23 mouse cellular contexts compared by ENCODE assay signal in genomic region chr11:115629734-115630531, GRCm38 (mm10). TPM values are rescaled to one million over a fixed set of nuclear protein-coding genes. Genes with fewer than 3 reads are reported as not detected.
A peak's percentile ranks its signal among the peaks of the same experiment; 100 is the strongest.
DNase-seq lines count a peak whose midpoint lies in the region; ATAC-seq and TF ChIP-seq lines count a peak whose summit lies in the region.
"Had no signal": no experiment of that assay in that cellular context is flagged by ENCODE, and none has a peak within 500 bp of the region (broad histone marks: within the 10 kb centered on the region; RNA-seq: fewer than 3 reads in every experiment).

No protein-coding gene starts in this region.

- H3K9ac ChIP-seq in liver, postnatal 0 days (replicated peaks): no peak overlapping the region
- H3K9ac ChIP-seq in liver, embryonic 12.5 days: no peak overlapping the region
- H3K9ac ChIP-seq in ES-E14 (ENCODE audit: insufficient read depth, low read depth, low read length, poor library complexity, severe bottlenecking): peak overlapping the region; percentile 21; the same call in 1 of the 2 replicates
- H3K9ac ChIP-seq: heart, embryonic 13.5 days; hindbrain, embryonic 14.5 days had no signal

- no peaks in the 10 kb centered on the region for H3K36me3 ChIP-seq in liver, postnatal 0 days (replicated peaks; ENCODE audit: insufficient read depth, low read length)
- H3K36me3 ChIP-seq in liver, embryonic 12.5 days: peaks cover 4% of the 10 kb centered on the region; the same call in 1 of the 2 replicates
- no peaks in the 10 kb centered on the region for H3K36me3 ChIP-seq in ES-E14 (ENCODE audit: control insufficient read depth, insufficient read depth, low read length, poor library complexity, severe bottlenecking)
- H3K36me3 ChIP-seq in small intestine, adult 2 months (ENCODE audit: control insufficient read depth, insufficient read depth, low read length): no peaks in the 10 kb centered on the region
- H3K36me3 ChIP-seq: forebrain, embryonic 10.5 days; heart, embryonic 13.5 days had no signal

- no peak overlapping the region for H3K4me3 ChIP-seq in liver, postnatal 0 days (ENCODE audit: low read depth, low read length)
- no peak overlapping the region for H3K4me3 ChIP-seq in liver, embryonic 12.5 days
- H3K4me3 ChIP-seq in ES-E14 (ENCODE audit: insufficient read depth in 1 of 2, low read depth in 1 of 2, low read length in 2 of 2, poor library complexity in 1 of 2, severe bottlenecking in 1 of 2): no peak overlapping the region
- no peak overlapping the region for H3K4me3 ChIP-seq in small intestine, adult 2 months (ENCODE audit: low read depth, low read length)
- H3K4me3 ChIP-seq: embryonic facial prominence, embryonic 10.5 days; forebrain, embryonic 10.5 days; heart, embryonic 13.5 days had no signal

- TF ChIP-seq EP300 in liver, postnatal 0 days (IDR thresholded peaks at IDR 0.05; ENCODE audit: low read depth): no peak

- WGBS in liver, postnatal 0 days (ENCODE audit: insufficient replicate concordance): 78% methylated on average over 13 of the region's 13 CpGs
- WGBS in liver, embryonic 12.5 days (ENCODE audit: insufficient replicate concordance): 62% methylated on average over 13 of the region's 13 CpGs
- 85% methylated on average over 13 of the region's 13 CpGs for whole genome bisulfite sequencing in small intestine, adult 2 months

- H3K9me3 ChIP-seq in liver, postnatal 0 days (ENCODE audit: low read length): no peaks in the 10 kb centered on the region
- no peaks in the 10 kb centered on the region for H3K9me3 ChIP-seq in liver, embryonic 12.5 days (replicated peaks)
- no peaks in the 10 kb centered on the region for H3K9me3 ChIP-seq in ES-E14 (ENCODE audit: control insufficient read depth, insufficient read depth, low read depth, low read length)
- H3K9me3 ChIP-seq: embryonic facial prominence, embryonic 10.5 days; forebrain, embryonic 10.5 days; heart, embryonic 13.5 days had no signal

- no peak overlapping the region for H3K4me2 ChIP-seq in liver, postnatal 0 days (ENCODE audit: low read depth, low read length)
- no peak overlapping the region for H3K4me2 ChIP-seq in liver, embryonic 12.5 days
- H3K4me2 ChIP-seq: heart, embryonic 13.5 days; hindbrain, embryonic 14.5 days had no signal

- no peak for TF ChIP-seq CTCF in liver, postnatal 0 days (IDR thresholded peaks at IDR 0.05; ENCODE audit: low read depth)
- TF ChIP-seq CTCF in small intestine, adult 2 months (IDR thresholded peaks at IDR 0.05; ENCODE audit: extremely low read depth, insufficient read length, insufficient replicate concordance, low read depth, low read length): no peak

- peak overlapping the region; percentile 11; the same call in 1 of the 2 replicates for H3K27ac ChIP-seq in liver, postnatal 0 days (ENCODE audit: low read depth)
- no peak overlapping the region for H3K27ac ChIP-seq in liver, embryonic 12.5 days
- peak overlapping the region; percentile 56; the same call in 1 of the 2 replicates for H3K27ac ChIP-seq in ES-E14 (ENCODE audit: insufficient read depth, low read depth, low read length, poor library complexity, severe bottlenecking)
- peak overlapping the region; percentile 24; the same call in 1 of the 2 replicates for H3K27ac ChIP-seq in small intestine, adult 2 months (ENCODE audit: insufficient read depth, low read depth, low read length)
- H3K27ac ChIP-seq: embryonic facial prominence, embryonic 10.5 days; forebrain, embryonic 10.5 days; heart, embryonic 13.5 days; hindbrain, embryonic 14.5 days had no signal

- TF ChIP-seq POLR2A in small intestine, adult 2 months (IDR thresholded peaks at IDR 0.05; ENCODE audit: low read depth, low read length): no peak

- peaks cover 13% of the 10 kb centered on the region for H3K4me1 ChIP-seq in liver, postnatal 0 days (ENCODE audit: insufficient read depth)
- H3K4me1 ChIP-seq in liver, embryonic 12.5 days: peaks cover 37% of the 10 kb centered on the region
- peaks cover 8 to 17% of the 10 kb centered on the region in 2 experiments; a peak in 3 of 4 replicates for H3K4me1 ChIP-seq in ES-E14 (ENCODE audit: control insufficient read depth in 2 of 2, insufficient read depth in 2 of 2, low read length in 2 of 2, poor library complexity in 1 of 2)
- H3K4me1 ChIP-seq in small intestine, adult 2 months (ENCODE audit: control insufficient read depth, insufficient read depth, insufficient read length, low read length): peaks cover 4% of the 10 kb centered on the region; the same call in 1 of the 2 replicates

- H3K27me3 ChIP-seq in liver, postnatal 0 days (ENCODE audit: insufficient read depth, low read length): no peaks in the 10 kb centered on the region
- no peaks in the 10 kb centered on the region for H3K27me3 ChIP-seq in liver, embryonic 12.5 days (replicated peaks)
- no peaks in the 10 kb centered on the region for H3K27me3 ChIP-seq in small intestine, adult 2 months (ENCODE audit: control insufficient read depth, insufficient read depth, low read length)
- H3K27me3 ChIP-seq: heart, embryonic 13.5 days had no signal

- in situ Hi-C loops in ES-E14 (cut with MboI; ENCODE audit: low sequenced_read_pairs in 2 of 2, unreplicated experiment in 2 of 2): loop anchor here in 1 of 2 experiments (5.0 kb wide), 1 partner anchor 87 kb away; no protein-coding TSS in a partner anchor

- ATAC-seq in liver, postnatal 0 days: no peak
- ATAC-seq in liver, embryonic 12.5 days: no peak
- ATAC-seq: forebrain, embryonic 16.5 days had no signal

- no peak for DNase-seq in liver, postnatal 0 days
- DNase-seq in CD4-positive, CD25-positive, alpha-beta regulatory T cell, adult 2 months (ENCODE audit: low read depth, low spot score): peak; percentile 77
- DNase-seq in ES-E14 (ENCODE audit: low read depth, low spot score): no peak
- DNase-seq in left cerebral cortex, adult 11 months (ENCODE audit: low spot score): no peak
- DNase-seq in layer of hippocampus, postnatal 14 days (ENCODE audit: low spot score in 2 of 2): no peak
- DNase-seq: cerebellum, adult 2 months; gastrocnemius, postnatal 14 days; heart, adult 18-20 months; heart, postnatal 14 days; kidney, adult 8-10 months; kidney, postnatal 10 days; lung, adult 18-20 months; midbrain, embryonic 14.5 days; right cerebral cortex, postnatal 14 days; thymus, adult 2 months; thymus, postnatal 4 days had no signal

TF ChIP-seq in ES-E14, 5 proteins besides CTCF, POLR2A, EP300 and RAD21:
- no peak for TF ChIP-seq MAFK (IDR thresholded peaks at IDR 0.05; ENCODE audit: insufficient read depth, low read depth, low read length)
- no peak for TF ChIP-seq CHD2 (IDR thresholded peaks at IDR 0.05; ENCODE audit: low read depth, low read length)
- TF ChIP-seq ZNF384 (IDR thresholded peaks at IDR 0.05; ENCODE audit: low read depth, low read length): no peak
- no peak for TF ChIP-seq HCFC1 (IDR thresholded peaks at IDR 0.05; ENCODE audit: borderline replicate concordance, insufficient read depth, low read length)
- no peak for TF ChIP-seq ZC3H11A (IDR thresholded peaks at IDR 0.05; ENCODE audit: borderline replicate concordance, low read depth, low read length)

RNA-seq across cellular contexts. Expression of gene Slc25a19, which starts 1.8 kb away (rescaled TPM):
- 6.1 and 6.9 TPM in 2 replicates for polyA plus RNA-seq in liver, postnatal 0 days (2015; fragmentation: Nextera tagmentation; extraction: Ambion mirVana)
- 15.7 and 17.2 TPM in 2 replicates for polyA plus RNA-seq in liver, embryonic 12.5 days (2016; fragmentation: Nextera tagmentation; extraction: Ambion mirVana)
- total RNA-seq in ES-E14 (2012; rRNA removed): 22.6 and 23.6 TPM in 2 replicates
- 11.3 and 19.6 TPM in 2 replicates for polyA plus RNA-seq in small intestine, adult 2 months (2012; rRNA removed)
- total RNA-seq in layer of hippocampus, postnatal 14 days (2021): 10 to 100 TPM; 54.0 to 57.1 TPM

RNA-seq across cellular contexts. Expression of gene Mif4gd, which starts 17.2 kb away (rescaled TPM):
- 37.9 and 39.9 TPM in 2 replicates for polyA plus RNA-seq in liver, postnatal 0 days (2015; fragmentation: Nextera tagmentation; extraction: Ambion mirVana)
- 26.6 and 27.1 TPM in 2 replicates for polyA plus RNA-seq in liver, embryonic 12.5 days (2016; fragmentation: Nextera tagmentation; extraction: Ambion mirVana)
- 63.8 and 85.6 TPM in 2 replicates for total RNA-seq in ES-E14 (2012; rRNA removed)
- 49.4 and 108 TPM in 2 replicates for polyA plus RNA-seq in small intestine, adult 2 months (2012; rRNA removed)
- 10 to 100 TPM; 22.5 to 23.5 TPM for total RNA-seq in layer of hippocampus, postnatal 14 days (2021)

RNA-seq across cellular contexts. Expression of gene Gga3, which starts 26.1 kb away (rescaled TPM):
- polyA plus RNA-seq in liver, postnatal 0 days (2015; fragmentation: Nextera tagmentation; extraction: Ambion mirVana): 3.0 and 3.5 TPM in 2 replicates
- polyA plus RNA-seq in liver, embryonic 12.5 days (2016; fragmentation: Nextera tagmentation; extraction: Ambion mirVana): 14.0 and 14.7 TPM in 2 replicates
- 31.7 and 39.7 TPM in 2 replicates for total RNA-seq in ES-E14 (2012; rRNA removed)
- 12.6 and 14.7 TPM in 2 replicates for polyA plus RNA-seq in small intestine, adult 2 months (2012; rRNA removed)
- total RNA-seq in layer of hippocampus, postnatal 14 days (2021): 10 to 100 TPM; 57.0 to 69.8 TPM

RNA-seq across cellular contexts. Expression of gene Mrps7, which starts 26.2 kb away (rescaled TPM):
- polyA plus RNA-seq in liver, postnatal 0 days (2015; fragmentation: Nextera tagmentation; extraction: Ambion mirVana): 46.4 and 48.9 TPM in 2 replicates
- polyA plus RNA-seq in liver, embryonic 12.5 days (2016; fragmentation: Nextera tagmentation; extraction: Ambion mirVana): 83.1 and 87.3 TPM in 2 replicates
- 51.6 and 74.9 TPM in 2 replicates for total RNA-seq in ES-E14 (2012; rRNA removed)
- 11.8 and 13.3 TPM in 2 replicates for polyA plus RNA-seq in small intestine, adult 2 months (2012; rRNA removed)
- total RNA-seq in layer of hippocampus, postnatal 14 days (2021): 10 to 100 TPM; 53.1 to 56.4 TPM
